Mouse (Mus musculus): Measurements from ENCODE around the gene Thoc2. TPM values are rescaled to one million over a fixed set of nuclear protein-coding genes. Genes with fewer than 3 reads are reported as not detected.

Thoc2 gene
- polyA plus RNA-seq, 1 experiment from 2014 or later: 109 TPM

DNA sequence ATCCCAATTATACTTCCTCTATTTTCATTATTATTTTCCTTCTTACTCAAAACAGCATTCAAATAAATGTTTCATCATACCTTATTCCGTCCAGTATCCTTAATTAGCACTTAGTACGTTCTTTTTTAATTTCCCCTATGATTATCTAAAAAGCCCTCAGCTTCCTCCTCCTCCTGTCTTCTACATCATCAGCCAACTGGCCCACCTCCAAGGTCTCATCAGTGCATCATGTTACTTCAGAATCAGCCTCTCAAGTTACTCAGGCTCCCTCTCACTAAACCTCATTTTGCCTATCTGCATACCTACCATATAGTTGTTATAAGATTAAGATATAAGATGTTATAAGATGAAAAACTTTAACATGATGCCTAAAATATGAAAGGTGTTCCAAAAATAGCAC, 43.9 kb downstream of the Thoc2 start:
- ATAC-seq (ENCODE audit: low FRiP score, low read depth): no peak
- no peak overlapping the region for H3K4me3 ChIP-seq
- WGBS: 96% methylated on average over 2 of the region's 2 CpGs
- H3K4me2 ChIP-seq (replicated peaks): no peak overlapping the region
- no peaks in the 10 kb centered on the region for H3K36me3 ChIP-seq
- no peaks in the 10 kb centered on the region for H3K4me1 ChIP-seq
- no peaks in the 10 kb centered on the region for H3K27me3 ChIP-seq
- H3K9me3 ChIP-seq: no peaks in the 10 kb centered on the region
- no peak overlapping the region for H3K9ac ChIP-seq (replicated peaks)
- H3K27ac ChIP-seq (replicated peaks): no peak overlapping the region

DNA sequence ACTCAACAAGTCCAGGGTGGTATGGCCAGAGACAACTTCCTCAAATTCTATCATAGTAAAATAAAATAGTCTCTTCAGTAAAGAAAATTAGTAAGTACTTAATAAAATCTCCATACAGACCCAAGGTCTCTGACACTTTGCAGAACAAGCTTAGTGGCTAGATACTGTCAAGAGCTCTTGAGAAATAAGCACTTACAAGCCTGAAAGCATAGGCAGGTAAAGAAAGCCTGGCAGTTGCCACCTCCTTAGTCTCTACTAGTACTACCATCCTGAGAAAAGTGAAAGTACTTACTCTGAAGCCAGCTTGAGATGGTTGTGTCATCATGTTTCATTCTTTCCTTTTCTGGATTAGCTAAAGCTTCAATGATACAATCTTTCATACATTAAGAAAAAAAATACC, 82.7 kb downstream of the Thoc2 start:
- H3K4me3 ChIP-seq: no peak overlapping the region
- H3K27me3 ChIP-seq: no peaks in the 10 kb centered on the region
- no peak overlapping the region for H3K9ac ChIP-seq (replicated peaks)
- H3K36me3 ChIP-seq: no peaks in the 10 kb centered on the region
- H3K4me1 ChIP-seq: no peaks in the 10 kb centered on the region
- H3K27ac ChIP-seq (replicated peaks): no peak overlapping the region
- no peak overlapping the region for H3K4me2 ChIP-seq (replicated peaks)
- no peaks in the 10 kb centered on the region for H3K9me3 ChIP-seq
- no peak for ATAC-seq (ENCODE audit: low FRiP score, low read depth)

DNA sequence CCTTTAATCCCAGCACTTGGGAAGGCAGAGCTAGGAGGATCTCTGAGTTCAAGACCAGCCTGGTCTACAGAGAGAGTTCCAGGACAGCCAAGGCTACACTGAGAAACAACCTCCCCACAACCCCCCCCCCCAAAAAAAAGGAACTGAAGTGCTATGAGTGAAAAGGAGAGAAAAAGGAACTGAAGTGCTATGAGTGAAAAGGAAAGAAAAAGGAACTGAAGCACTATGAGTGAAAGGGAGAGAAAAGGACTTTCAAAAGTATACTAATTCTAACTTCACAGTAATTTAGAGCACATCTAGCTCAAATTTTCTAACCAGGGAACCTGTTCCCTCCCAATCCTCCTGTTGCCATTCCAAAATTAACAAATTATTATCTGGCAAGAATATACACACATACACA, 114.9 kb downstream of the Thoc2 start:
- Histone ChIP-seq H3K9me3 (no peaks in the 10 kb centered on the region), H3K36me3 (no peaks in the 10 kb centered on the region), H3K4me1 (no peaks in the 10 kb centered on the region), H3K9ac (replicated peaks) (no peak overlapping the region), H3K27me3 (no peaks in the 10 kb centered on the region), H3K4me2 (replicated peaks) (no peak overlapping the region), H3K4me3 (no peak overlapping the region), H3K27ac (replicated peaks) (no peak overlapping the region)
- no peak for ATAC-seq (ENCODE audit: low FRiP score, low read depth)

DNA sequence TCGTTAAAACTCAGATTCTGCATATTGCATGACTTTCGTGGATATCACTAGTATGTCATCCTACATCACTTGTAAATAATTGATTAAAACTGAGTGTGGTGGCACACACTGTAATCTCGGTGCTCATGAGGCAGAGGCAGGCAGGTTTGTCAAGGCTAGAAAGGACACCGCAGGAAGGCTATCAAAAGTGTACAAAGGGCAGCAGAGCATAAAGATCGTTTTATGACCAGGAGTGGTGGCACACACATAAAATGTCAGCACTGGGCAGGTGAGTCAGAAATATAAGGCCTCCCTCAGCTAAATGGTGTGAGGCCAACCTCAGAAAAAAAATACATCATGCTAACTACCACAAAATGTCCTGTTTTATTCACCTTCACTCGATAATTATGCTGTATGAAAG, 127.2 kb downstream of the Thoc2 start:
- no peak overlapping the region for H3K4me3 ChIP-seq
- ATAC-seq (ENCODE audit: low FRiP score, low read depth): no peak
- no peaks in the 10 kb centered on the region for H3K9me3 ChIP-seq
- WGBS: 94% methylated on average over 6 of the region's 6 CpGs
- no peaks in the 10 kb centered on the region for H3K36me3 ChIP-seq
- no peak overlapping the region for H3K9ac ChIP-seq (replicated peaks)
- H3K27ac ChIP-seq (replicated peaks): no peak overlapping the region
- no peak overlapping the region for H3K4me2 ChIP-seq (replicated peaks)
- H3K4me1 ChIP-seq: no peaks in the 10 kb centered on the region
- H3K27me3 ChIP-seq: no peaks in the 10 kb centered on the region

Small RNAs within 50 kb of the gene (microRNA-seq; reads per million reads assigned to microRNA genes)
- gene Gm44490: not detected

Other genes starting within 250 kb of the Thoc2 start
- 11.1 and 11.7 TPM in 2 replicates for gene Xiap, start 139.0 kb upstream of the Thoc2 start, polyA plus RNA-seq (2016; fragmentation: Nextera tagmentation; extraction: Ambion mirVana)
- 48.7 and 53.2 TPM in 2 replicates for gene Stag2, start 228.6 kb upstream of the Thoc2 start, polyA plus RNA-seq (2016; fragmentation: Nextera tagmentation; extraction: Ambion mirVana)

All from midbrain, embryonic 12.5 days (tissue).